Mouse (Mus musculus) lung, embryonic 15.5 days (tissue): Measurements from ENCODE around the gene Serpine3. TPM values are rescaled to one million over a fixed set of nuclear protein-coding genes. Genes with fewer than 3 reads are reported as not detected.

ENCODE experiments used
- polyA plus RNA-seq: library from polyadenylated mRNA; unstranded; fragments of >200 nt; fragmentation: Nextera tagmentation; extraction: Ambion mirVana; gene quantifications from 2 replicates; pipeline ENCODE4 v1.2.1, GENCODE M21; 2015

Serpine3 gene
- polyA plus RNA-seq, 1 experiment from 2014 or later = not detected

Other genes starting within 250 kb of the Serpine3 start
- 0.33 and 0.57 TPM in 2 replicates for gene Gucy1b2, start 207.4 kb upstream of the Serpine3 start, polyA plus RNA-seq
- 5.5 and 5.9 TPM in 2 replicates for gene Fam124a, start 107.9 kb upstream of the Serpine3 start, polyA plus RNA-seq
- not detected in 2 replicates for gene Gm4131, start 96.7 kb upstream of the Serpine3 start, polyA plus RNA-seq
- gene Ints6, start 97.5 kb downstream of the Serpine3 start, polyA plus RNA-seq = 18.5 and 22.8 TPM in 2 replicates
- gene Wdfy2, start 174.0 kb downstream of the Serpine3 start, polyA plus RNA-seq = 6.2 and 6.3 TPM in 2 replicates